Mouse (Mus musculus) frontal cortex, adult 2 months (tissue): Measurements from ENCODE around the gene Fbxo6. TPM values are rescaled to one million over a fixed set of nuclear protein-coding genes. Genes with fewer than 3 reads are reported as not detected.

Experiments used
- DNase-seq, 2 experiments: peaks; one replicate each; pipeline ENCODE4 v3.0.0; 2022; ENCODE audit warnings: low spot score in 1 of 2; ENCODE audit errors: extremely low spot score in 1 of 2
- polyA plus RNA-seq: library from polyadenylated mRNA; depleted of rRNA; stranded (reverse); fragments of >200 nt; gene quantifications from 2 replicates; pipeline ENCODE4 v1.2.3, GENCODE M21; 2012

Fbxo6 gene
- polyA plus RNA-seq, 1 experiment = 40.0 TPM

DNA sequence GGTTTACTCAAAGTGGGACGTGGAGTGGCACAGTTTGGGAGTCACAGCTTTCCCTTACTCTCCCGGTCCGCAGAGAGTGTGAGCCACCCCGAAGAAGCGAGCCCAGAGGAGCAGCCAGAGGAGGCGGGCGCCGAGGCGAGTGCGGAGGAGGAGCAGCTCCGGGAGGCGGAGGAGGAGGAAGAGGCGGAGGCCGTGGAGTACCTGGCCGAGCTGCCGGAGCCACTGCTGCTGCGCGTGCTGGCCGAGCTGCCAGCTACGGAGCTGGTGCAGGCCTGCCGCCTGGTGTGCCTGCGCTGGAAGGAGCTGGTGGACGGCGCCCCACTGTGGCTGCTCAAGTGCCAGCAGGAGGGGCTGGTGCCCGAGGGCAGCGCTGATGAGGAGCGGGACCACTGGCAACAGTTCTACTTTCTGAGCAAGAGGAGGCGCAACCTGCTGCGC lies 12.1 kb upstream of the Fbxo6 start:
- DNase-seq = peak in 1 of 2 experiments; percentile 81

DNA sequence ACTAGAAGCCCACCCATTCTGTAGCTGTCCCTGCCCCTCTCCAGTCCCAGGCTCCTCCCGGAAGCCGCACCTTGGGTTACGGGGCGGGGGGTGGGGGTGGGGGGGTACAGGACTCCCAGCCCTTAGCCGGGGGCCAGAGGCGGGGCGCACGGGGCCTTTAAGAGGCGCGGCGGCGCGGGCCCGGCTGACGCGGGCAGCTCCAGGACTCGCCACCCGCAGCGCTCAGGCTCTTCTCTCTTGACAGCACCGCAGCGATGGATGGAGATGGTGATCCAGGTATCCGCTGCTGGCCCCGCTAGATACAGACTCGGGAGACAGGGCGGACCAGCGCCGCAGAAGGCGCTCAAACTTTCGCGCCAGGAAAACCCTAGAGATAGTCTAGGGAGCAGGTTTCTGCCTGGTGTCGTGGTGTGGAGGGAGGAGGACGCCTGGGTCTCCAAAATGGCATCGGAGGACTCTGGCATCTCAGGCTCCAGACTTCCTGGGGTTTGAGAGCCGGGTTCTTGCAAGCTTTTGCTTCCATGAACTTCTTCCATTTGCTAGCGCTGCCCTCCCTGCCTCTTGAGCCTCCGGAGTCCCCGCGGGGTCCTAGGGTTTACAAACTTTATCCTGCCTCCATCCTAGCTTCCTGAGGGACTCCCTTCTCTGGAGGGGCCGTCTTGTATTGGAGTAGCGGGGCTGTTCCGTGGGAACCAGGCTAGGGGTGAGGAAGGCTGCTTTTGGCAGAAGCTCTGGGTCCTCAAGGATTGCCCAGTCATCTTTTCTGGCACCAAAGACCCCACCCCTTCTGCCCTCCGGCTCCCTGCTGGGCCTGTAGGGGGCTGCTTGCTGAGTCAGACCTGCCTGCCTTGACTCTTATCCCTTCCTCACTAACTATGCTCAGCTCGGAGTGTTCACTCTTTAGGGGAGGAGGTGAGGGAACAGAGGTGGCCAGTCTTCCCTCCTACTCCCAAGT lies 8.8 kb upstream of the Fbxo6 start, which contains the start of the genes Fbxo44 and Fbxo2:
Fbxo44 (minus strand) TSS at position 47 of the 955 bp plus-strand sequence.
Fbxo2 (plus strand) TSS at position 186 of the 955 bp plus-strand sequence.
- peak in 1 of 2 experiments; percentile 61 for DNase-seq

DNA sequence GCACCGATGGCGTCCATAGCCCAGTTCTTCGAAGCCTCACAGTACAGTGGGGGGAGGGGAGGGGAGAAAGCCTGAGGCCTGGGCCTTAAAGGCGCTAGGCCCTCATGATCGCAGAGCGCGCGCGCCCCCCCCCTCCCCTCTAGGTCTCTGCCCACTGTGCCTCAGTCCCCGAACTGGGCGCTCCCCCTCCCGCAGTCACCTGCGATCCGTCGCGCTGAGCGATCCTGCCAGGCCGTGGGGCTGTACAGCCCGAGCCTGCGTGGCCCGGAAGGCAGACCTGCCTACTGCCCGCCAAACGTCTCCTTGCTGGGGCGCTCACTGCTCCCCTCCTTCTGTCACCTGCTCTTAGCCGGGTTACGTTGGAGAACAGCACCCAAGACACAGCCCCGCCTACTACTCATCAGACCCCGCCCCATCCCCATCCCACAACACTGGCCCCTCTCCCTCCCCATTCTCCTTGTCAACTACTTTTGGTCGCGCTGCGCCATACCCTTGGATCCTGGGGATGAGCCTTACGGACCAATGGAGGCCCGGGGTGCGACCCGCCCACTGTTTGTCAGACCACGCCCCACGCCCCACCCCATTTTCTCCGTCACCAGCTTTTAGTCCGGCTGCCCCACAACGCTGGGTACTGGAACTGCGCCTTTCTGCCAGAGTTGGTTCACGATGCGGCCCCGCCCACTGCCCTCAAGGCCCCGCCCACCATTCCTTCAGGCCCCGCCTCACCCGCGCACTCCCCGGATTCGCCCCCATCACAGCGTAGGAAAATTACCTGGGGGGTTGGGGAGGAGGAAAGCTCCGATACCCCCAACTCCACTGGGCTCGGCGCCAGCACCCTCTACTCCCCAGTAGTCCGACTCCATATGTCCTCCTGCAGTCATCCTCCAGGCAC lies 7.8 kb upstream of the Fbxo6 start:
- peak; percentile 99 for DNase-seq

DNA sequence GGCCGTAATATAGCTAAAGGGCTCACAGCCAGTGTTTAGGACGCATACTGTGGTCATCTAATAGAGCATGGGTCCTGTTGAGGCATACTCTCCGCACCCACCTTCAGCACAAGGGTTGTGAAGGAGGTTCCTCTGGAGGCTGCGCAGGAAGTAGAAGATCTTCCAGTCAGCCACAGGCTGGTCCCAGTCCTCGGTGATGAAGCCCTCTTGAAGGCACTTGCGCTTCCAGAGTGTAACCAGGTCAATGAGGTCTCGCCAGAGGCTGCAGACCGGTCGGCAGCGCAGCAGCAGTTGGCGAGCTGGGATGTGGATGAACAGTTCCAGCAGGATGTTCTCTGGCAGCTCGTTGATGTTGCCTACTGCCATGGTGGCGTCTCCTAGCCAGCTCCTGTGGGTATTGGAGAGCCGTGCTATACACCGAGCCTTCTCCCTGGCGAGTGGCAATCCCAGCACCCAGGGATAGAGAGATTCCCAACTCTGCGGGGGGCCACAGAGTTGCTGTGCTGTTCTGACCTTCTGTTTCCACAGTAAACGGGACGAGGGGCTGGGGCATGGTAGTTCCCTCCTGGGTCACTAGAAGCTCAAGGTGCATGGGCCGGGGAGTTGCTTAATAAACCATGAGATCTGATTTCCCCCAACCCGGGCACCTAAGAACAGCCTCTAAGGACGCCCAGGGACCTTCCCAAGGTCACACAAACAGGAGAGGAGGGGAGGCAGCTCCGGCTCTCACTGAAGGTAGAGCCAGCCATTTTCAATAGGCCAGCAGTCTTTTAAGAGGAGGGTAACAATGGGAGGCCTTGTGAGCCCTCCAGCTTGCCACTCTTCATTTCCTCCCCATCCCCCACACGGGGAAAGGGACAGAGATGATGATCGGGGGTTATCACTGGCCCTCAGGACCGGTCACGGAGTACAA lies 6.8 kb upstream of the Fbxo6 start:
- DNase-seq = peak in 1 of 2 experiments; percentile 63

DNA sequence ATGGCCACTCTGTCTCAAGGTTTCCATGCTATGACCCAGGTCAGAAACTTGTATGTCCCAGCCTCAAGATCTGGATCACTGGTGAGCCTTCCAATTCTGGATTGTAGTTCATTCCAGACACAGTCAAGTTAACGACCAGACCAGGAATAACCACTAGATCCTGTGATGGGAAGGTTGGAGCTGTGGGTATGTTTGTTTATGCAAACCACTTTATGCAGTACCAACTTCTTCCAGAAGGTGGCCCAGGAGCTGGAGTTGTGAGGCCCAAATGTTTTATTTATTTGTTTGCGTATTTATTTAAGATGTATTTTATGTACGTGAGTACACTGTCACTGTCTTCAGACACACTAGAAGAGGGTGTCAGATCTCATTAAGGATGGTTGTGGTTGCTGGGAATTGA lies 3.0 kb upstream of the Fbxo6 start:
- peak in 1 of 2 experiments; percentile 79 for DNase-seq

DNA sequence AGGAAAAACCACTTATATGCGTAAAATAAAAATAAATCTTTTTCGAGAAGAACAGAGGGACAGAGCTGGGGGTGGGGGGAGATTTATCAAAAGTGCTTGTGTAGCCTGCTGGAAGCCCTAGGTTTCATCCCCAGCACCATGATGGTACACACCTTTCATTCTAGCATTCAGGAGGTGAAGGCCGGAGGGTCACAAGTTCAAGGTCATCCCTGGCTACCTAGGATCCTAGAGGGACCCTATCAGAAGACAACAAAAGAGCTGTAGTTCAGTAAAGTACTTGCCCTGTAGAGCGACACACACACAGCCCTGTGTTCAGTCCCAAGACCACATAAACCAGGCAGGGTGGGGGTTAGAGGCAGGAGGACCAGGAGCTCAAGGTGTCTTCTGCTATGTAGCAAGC lies 2.1 kb upstream of the Fbxo6 start:
- DNase-seq = no peak

DNA sequence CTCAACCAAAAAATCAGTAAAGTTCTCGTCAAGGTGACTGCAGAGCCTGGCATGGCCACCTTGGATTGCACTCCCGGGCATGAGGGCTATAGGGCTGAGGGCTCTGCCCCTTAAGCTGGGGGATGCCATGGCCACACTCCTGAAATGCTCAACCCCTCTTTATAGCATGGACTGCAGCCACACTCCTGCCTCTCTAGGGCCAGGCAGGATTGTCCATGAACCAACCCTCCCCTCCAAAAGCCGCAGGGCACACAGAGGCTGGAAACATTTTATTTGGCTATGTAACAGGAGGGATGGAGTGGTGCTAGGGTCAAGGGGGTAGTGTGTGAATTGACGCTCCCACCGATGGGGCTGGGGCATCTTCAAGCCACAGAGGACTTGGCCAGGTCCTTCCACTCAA lies 607 bp upstream of the Fbxo6 start:
- no peak for DNase-seq

DNA sequence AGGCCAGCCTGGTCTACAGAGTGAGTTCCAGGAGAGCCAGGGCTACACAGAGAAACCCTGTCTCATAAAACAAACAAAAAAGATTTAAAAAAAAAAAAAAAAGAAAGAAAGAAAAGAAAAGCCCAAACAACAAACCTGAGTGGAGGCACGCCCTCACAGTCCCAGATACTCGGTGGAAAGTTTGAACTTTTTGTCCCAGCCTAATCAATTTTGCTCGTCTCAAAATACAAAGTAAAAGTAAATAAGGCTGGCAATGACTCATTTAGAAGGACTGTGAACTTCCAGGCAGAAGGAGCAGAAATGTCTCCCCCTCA lies 1.0 kb downstream of the Fbxo6 start:
- DNase-seq = no peak

DNA sequence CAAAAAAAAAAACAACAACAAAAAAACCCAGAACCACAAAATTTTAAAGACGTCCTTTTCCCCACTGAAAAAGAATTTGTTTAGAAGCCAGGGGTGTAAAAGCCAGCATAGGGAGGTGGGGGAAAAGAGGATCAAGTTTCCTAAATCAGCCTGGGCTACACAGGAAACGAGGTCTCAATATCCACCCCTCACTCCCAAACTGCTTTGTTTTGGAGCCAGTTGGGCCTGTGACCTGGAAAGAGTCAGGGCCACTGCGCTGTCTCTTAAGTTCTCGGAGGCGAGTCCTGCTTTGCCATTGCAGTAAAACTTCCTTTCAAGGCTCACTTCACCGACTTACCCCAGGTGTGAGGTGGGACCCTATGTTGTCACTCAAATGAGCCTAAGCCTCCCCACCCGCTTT lies 1.7 kb downstream of the Fbxo6 start:
- no peak for DNase-seq

DNA sequence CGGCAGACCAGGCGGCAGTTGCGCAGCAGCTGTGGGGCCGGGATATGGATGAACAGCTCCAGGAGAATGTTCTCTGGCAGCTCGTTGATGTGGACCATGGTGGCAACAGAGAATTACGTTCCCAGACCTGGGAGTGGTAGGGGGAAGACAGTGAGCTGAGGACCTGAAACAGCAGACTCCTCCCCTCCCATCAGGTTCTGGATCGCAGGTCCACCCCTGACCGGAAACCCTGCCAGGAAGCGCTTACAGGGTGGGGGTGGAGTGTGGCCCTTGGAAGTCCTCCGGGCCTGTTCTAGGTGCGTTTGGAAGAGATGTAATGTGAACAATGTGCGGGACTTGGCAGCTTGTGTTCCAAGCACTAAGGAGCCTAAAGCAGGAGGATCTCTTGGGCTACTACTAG lies 2.4 kb downstream of the Fbxo6 start:
- DNase-seq = no peak

DNA sequence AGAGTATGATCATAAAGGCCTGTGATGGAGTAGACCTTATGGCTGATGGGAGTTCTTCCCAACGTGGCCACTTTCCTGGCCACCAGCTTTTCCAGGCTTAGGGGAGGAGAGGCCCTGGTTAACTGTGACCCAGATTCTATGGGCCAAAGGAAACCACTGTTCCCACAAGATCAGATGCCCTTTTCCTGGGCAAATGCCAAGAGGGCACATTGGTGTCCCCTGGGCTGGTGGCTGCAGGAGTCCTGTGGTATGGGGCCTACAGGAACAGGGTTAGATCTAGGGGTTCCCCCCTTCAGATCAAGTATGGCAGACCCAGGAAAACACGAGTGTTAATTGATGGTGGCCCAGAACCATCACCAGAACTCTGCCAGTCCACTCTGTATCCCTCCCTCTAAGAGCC lies 4.2 kb downstream of the Fbxo6 start:
- DNase-seq = no peak

DNA sequence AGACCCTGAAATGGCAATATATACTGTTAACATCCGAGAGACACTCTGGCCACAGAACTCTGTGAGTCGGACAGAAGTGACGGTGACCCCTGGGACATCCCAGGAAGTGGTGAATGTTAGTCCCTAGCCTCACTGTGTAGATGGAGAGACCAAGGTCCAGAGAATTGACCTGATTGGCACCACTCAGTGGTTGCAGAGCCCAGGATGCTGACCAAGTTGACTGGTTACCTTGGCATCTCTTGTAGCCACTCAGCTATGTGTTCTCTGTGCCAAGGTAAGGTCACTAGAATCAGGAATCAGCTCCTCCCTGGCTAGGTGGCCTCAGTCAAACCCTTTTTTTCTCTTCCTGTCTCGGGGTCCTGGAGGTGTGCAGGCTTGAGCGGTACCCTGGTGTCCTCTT lies 8.2 kb downstream of the Fbxo6 start:
- no peak for DNase-seq

DNA sequence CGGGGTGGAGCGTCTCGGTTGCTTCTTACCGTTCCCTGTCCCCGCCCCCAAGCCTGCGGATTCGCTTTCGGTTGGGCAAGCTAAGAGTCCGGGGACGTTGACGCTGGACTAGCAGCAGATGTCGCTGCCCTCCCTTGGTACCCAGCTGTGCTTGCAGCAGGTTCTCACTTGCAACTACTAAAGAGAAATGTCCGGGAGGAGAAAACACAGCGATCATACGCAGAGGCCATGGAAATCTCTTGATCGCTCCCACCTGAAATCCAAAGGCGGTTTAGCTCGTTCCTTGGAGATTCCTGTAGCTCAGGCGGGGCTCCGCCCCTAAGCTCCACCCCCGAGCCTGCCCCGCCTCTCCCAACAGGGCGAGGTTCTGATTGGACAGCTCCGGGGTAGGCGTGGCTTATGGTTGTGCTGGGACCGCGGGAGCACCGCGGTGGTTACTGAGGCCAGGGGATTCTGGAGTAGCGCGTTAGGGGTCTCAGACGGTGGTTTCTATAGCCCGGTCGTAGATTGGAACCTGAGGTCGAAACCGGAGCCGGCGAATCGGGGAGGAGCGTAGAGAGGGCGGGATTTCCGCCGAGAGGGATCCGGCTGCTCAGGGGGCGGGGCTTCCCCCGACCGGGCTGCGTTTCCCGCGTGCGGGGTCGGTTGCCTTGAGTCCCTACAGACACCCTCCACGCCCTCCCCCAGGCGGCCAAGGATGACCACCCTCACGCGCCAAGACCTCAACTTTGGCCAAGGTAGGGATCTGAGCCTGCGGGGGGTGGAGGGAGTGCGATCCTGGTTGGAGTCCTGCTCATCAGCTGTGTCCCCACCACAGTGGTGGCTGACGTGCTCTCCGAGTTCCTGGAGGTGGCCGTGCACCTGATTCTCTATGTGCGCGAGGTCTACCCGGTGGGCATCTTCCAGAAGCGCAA lies 11.6 kb downstream of the Fbxo6 start:
- peak; percentile 85 to 92 for DNase-seq

DNA sequence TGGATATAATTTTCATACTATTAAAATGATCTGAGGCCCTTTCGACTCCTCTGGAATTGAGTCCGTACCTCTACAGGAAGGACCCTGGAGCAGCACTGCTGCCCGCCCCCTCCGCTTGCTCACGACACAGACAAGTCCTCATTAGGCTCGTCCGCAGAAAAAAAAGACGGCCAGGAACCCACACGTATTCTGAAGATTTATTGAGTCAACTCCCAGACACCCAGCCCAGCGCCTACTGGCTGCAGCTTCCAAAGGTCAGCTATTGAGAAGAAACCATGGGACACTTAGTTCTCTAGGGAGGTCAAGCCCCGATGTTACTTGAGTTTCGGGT lies 12.2 kb downstream of the Fbxo6 start:
- no peak for DNase-seq

DNA sequence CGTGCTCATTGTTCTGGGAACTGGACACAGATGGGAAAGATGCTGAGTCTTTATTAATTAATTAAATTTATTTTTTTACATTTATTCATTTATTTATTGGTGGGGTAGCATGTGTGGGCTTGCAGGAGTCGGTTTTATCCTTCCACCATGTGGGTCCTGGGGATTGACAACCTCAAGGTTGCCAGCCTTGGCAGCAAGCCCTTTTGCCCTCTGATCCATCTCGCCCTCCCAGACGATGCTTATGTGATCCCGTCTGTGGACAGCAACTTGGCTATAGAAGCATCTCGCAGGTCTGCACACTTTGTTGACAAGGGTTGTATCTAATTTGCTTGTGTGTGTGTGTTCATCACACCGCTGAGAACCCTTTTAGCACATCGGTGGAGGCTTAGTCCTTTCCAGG lies 14.4 kb downstream of the Fbxo6 start:
- DNase-seq = no peak

DNA sequence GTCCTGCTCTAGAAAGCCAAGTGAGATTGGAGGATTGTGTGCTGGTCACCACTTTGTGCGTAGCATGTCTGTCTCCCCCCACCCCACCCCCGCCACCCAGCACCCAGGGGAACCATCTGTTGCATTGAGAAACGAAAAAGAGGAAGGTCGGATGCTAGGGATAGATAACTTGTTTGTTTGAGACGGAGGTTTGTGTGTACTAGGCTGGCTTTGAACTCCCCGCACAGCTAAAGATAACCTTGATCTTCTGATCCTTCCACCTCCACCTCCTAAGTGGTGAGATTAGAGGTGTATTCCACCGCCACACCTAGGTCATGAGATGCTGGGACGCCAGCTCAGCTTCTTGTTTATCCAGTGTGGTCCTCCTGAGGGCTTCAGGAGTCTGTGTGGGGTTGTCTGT lies 17.0 kb downstream of the Fbxo6 start:
- no peak for DNase-seq

DNA sequence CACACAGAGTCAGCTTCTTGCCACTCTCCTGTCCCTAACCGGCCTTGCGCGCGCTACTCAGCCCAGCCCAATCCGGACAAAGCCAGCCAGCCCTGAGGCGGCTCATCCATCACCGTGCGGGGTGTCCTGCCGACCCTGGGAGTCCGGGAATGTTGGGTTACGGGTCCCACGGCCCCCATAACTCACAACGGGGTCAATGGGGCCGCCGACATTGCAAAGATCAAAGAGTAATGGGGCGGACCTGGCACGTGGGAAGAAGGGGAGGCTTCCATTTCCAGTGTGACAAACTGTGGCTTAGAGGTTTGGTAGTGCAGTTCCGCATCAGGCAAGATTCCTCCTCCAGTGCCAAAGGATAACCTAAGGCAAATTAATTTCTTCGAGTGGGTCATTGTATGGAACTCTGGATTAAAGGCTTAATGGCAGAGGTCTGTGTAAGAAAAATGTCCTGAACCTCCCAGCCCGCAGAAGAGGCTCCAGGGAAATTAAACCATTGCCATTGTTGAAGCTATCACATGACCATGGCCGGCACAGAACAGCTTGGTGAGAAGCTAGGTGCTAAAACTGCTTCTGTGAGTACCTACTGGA lies 20.4 kb downstream of the Fbxo6 start:
- no peak for DNase-seq

DNA sequence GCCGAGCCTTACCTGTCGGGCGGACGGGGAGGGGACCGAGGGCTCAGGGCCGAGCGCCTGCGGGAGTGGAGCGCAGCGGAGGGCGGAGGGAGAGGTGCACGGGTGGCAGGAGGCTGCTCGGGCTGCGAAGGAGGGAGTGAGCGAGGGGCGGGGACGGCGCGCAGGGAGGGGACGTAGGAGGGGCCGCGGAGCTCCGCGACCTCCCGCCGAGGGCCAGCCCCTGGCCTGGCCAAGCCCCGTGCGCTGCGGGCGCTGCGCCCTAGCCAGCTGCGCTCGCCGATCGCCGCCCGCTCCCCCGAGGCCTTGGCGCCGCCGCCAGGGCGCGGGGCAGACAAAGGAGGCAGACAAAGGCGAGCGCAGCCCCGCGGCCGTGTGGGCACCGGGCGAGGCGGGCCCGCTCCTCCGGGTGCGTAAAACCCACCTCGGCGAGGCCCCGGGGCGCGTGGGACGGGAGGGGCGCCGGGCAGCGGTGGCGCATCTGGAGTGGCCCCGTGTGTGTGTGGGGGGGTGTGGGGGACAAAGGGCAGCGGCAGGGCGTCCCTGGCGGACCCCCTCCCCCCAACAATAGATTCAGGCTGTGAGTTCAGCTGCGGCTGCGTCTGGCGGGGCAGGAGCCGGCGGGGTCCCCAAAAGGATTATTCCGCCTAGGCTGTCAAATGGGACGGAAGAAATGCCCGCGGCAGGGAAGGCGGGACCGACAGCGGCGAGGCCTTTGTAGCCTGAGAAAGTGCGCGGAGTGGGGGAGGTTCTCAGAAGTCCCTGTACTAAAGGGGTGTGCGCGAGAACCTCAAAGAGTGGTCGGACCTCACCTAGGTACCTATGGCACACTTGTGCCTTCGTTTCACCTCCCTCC lies 21.2 kb downstream of the Fbxo6 start, which contains the start of gene Draxin:
Draxin (minus strand) TSS at position 138 of the 853 bp plus-strand sequence.
- no peak for DNase-seq
